Mouse (Mus musculus) hematopoietic stem cell, adult 5-6 weeks (primary cell): Measurements from ENCODE around the gene Psenen. TPM values are rescaled to one million over a fixed set of nuclear protein-coding genes. Genes with fewer than 3 reads are reported as not detected.

Experiments used
- ATAC-seq, 2 experiments: fragments of 125-278 bp in 1 of 2; replicated peaks in 1 of 2; 2 replicates each; pipeline ENCODE4 v1.8.0; 2016 to 2017; ENCODE audit warnings: inconsistent platforms in 2 of 2, mild to moderate bottlenecking in 2 of 2, moderate number of reproducible peaks in 2 of 2, low read depth in 1 of 2, moderate TSS enrichment in 1 of 2; ENCODE audit not compliant: low FRiP score in 2 of 2, poor library complexity in 2 of 2, severe bottlenecking in 2 of 2, insufficient read depth in 1 of 2, low TSS enrichment in 1 of 2
- total RNA-seq: library from RNA; stranded (forward); fragments of 172-1452, 232-1000 nt; gene quantifications from 2 replicates; pipeline ENCODE4 v1.2.3, GENCODE M21; 2017

Gene Psenen
- total RNA-seq, 1 experiment from 2014 or later: 122 TPM

DNA sequence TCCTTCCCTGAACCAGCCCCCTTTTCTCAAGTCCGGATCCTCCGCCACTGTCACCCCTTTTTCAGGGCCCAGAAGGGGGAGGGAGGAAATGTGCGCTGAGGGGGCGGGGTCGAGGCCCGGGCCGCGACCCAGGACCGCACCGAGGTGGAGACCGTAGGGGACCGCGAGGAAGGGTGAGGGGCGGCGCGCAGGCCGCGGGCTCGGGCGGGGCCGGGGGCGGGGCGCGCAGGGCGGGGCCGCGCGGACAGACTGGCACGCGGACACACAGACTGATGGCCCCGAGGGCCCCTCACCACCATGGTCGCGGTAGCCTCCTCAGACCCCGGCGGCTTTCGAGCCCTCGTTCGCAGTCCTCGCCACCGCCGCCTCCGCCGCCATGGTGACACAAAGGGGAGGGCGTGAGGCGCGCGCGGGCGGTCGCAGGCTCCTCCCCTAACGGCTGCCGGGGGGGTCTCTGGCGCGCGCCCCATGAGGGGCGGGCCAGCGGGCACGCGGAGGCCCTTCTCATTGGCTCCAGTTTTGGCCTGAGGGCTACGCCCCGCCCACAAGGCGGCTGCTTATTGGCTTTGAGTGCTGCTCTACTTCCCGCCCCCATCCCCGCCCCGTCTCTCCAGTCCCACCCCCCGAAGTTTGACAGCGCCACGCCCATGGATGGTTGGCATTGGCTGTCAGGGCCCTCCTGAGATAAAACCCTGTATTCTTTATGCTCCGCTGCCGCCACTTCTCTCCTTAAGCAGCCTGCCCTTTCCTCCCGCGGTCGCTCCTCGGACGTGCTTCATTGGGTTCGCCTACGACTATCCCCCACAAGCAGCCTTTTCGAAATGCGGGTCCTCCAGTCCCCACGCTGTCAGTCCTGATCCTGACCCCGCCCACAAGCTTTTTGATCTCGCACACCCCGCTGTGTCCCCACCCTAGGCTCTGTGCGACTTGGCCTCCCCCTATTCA is 28.5 kb downstream of the Psenen start, which contains the start of gene Arhgap33:
Gene Arhgap33 (minus strand): TSS at position 428 of the 945 bp plus-strand sequence.
- peak; percentile 86 to 88 for ATAC-seq

DNA sequence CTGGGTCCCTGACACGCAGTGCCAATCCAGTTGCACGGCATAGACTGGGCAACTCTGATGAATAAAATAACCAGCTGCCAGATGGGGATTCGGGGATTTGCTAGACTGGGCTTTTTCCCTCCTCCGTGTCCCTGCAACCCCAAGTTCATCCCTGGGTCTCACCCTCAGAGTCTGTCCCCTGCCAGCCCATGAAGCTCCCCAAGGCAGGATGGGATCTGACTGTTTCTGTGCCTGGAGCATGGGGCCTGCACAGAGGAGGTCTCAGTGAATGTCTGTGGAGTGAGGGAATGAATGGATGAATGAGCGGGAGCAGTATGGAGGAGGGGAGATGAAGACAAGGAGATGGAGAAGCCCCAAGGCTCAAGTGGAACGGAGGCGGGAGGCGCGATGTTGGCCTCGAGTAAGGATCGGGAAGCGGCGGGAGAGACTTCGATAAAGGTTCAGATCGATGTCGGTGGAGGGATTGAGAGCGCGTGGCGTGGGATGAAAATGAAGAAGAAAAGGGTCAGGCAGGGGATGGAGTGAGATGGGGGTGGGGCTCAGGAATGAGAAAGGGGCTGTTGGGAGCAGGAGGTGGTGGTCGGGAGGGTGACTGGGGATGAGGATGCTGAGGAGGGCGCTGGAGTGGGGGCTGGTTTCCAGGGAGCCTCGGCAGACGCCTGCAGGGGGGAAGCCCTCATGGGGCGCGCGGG is 29.3 kb downstream of the Psenen start:
- 0 out of 4 replicates have a peak, but pooled peaks of 1 of the 2 experiments have one; percentile 1 for ATAC-seq

DNA sequence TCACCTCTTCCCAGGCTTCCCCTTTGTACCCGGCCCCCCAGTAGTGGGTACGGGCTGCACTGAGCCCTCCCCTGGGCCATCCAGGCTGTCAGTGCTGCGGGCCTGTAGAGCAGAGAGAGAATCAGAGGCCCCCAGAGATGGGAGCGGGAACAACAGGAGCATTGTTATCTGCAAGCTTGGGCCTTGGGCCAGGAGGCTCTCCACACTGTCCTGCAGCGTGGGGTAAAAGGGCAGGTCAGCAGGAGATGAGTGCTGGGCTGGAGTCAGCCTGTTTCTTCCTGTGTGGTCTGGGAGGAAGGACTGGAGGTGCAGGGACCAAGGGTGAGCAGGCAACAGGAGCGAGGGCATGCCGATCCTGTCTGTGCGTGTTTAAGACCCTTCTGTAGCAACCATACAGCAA is 30.5 kb downstream of the Psenen start:
- ATAC-seq: no peak

DNA sequence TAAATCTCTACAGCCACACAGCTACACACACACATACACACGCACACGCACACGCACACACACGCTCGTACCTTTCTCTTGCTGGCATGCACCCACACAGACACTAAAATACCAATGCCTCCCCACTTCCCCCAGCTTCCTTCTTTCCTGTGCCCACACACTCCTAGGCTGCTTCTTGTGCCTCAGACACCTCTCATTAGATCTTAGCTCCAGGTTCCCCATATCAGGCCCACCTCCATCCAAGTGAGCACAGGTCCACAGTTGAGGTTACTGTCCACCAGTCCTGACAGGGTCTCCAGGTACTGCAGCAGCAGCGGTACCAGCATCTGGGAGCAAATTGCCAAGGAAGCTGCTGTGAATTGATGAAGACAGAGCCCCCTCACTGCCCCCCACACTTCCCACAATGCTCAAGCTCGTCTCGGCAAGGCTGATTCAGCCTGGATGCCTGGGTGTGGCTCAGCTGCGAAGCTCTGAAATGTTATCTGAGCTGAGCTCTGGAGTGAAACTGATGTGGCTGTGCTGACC is 32.1 kb downstream of the Psenen start:
- ATAC-seq: no peak

GRCm38 (mm10) chr7:30526981-30527380 is 36.4 kb downstream of the Psenen start:
- ATAC-seq: no peak

DNA sequence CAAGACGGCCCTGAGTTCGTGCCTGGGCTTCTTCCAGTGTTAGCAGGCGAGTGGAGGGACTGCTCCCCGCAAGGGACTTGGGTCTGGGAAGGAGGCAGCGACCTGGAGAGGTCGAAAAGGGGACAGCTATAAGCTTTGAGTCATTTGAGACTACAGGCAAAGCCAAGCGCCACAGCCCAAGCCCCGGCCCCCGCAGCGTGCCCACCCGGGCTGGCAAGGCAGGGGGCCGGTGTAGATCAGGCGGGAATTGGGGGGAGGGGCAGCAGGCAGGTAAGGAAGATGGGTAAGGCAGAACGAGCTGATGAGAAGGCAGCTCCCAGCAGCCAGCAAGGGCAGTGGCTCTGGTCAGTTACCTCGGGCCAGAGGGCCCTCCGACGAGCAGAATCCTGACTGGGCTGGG is 37.0 kb downstream of the Psenen start:
- no peak for ATAC-seq

- ATAC-seq: no peak
Measured at GRCm38 (mm10) chr7:30525954-30526353, 37.5 kb downstream of the Psenen start.

DNA sequence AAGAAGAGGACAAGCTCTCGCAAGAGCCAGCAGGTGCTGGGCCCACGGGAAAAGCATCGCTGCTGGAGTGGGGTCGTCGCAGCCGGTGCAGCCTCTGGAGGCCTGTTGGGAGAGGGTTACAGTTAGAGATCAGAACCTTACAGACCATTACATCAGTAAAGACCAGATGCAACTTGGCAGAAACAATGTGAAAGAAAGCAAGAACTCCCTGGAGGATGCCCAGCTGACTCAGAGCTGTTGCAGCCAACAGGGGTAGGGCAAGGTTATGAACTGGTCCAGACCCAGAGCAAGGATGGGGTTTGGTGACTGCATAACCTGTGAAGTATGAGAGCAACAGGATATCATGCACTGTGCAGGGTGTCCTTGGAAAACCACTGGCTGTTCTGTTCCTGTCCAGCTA is 38.9 kb downstream of the Psenen start:
- no peak for ATAC-seq

GRCm38 (mm10) chr7:30522871-30523270 is 40.6 kb downstream of the Psenen start:
- no peak for ATAC-seq

DNA sequence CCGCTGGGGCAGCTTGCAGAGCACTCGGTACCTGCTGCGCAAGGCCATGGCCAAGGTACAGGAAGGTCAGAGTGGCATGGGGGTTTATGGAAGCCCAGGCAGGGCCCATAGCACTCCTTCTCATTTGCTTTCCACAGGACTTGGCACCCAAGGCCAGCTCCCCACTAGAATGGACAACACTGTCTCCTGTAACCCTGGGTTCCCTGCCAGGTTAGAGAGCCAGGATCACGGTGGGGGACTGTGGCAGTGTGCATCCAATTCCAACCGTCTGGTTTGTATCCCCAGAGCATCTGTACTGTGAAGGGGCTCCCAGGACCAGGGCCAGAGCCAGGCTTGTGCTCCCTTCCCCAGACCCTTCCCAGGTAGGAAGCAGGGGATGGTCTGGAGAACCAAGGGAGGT is 42.6 kb downstream of the Psenen start:
- ATAC-seq: no peak

DNA sequence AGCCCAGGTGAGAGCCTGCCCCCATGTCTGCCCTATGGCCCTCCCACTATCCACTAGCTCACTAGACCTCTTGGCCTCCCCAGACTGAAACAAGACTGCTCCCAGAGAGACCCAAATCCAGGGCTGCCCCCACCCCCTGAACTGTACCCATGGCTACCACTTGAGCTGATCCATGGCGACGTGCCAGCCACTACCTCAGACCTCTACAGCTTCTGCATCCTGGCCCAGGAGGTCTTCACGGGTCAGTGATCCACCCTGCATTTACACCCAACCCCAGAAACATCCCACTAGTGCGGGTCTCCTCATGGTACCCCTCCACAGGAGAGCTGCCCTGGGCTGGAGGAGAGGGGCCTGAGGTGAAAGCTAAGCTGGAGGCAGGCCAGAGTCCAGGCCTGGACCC is 43.0 kb downstream of the Psenen start:
- ATAC-seq: no peak

DNA sequence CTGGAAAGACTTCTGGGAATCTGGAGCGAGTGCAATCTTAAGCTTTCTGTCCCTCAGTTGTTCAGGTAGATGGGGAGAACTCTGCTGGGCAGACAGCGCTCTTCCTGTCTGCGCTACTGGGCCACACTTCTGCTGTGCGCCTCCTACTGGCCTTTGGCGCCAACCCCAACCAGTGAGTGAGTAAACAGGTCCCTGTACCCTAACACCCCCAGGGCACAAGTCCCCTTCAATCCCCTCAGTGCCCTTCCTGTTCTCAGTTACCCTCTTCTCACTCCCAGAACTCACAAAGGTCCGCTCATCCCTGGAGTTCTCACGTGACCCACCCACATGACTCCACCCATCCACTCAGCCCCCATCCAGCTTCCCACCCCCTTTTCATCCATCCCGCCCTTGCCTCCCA is 45.1 kb downstream of the Psenen start:
- no peak for ATAC-seq

DNA sequence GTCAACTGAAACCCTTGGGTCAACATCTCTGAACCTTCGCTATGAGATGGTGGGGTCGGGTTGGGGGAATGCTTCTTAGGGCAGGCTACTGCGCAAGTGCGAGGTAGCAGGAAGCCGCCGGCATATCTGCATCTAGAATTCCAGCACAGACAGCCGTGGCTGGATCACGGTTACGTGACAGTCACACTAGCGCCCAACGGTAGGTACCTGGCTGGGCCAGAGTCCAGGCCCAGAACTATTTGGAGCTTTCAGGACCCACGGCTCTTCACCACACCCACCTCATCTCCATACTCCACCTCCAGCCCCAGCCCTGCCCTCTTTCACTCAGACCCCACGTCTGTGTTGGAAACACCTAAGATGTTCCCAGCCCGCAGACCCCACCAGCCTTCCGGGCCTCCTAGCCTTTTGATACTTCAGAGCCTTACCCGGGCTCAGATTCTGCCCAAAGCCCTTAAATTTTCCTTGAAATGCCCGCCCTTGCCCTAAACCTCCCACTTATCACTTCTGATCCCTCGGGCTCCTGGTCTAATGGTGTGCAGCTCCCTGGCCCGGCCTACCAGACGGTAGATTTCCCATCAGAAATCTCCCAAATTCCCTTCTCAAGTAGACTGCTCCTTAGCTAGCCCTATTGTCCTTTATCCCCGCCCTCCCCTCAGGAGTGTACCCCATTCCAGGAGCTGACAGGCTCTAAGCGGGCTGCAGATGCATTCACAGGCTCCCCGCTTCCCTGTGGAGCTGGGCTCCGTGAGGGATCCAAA is 48.2 kb downstream of the Psenen start:
- no peak for ATAC-seq

Other genes starting within 250 kb of the Psenen start
- 2.2 and 2.8 TPM in 2 replicates for gene Syne4, start 248.8 kb downstream of the Psenen start, total RNA-seq
- 0.44 and 3.9 TPM in 2 replicates for gene E130208F15Rik, start 241.9 kb downstream of the Psenen start, total RNA-seq
- gene Sdhaf1, start 239.7 kb downstream of the Psenen start, total RNA-seq: 8.3 and 11.9 TPM in 2 replicates
- not detected in 2 replicates for gene Lrfn3, start 200.9 kb downstream of the Psenen start, total RNA-seq
- 50.4 and 134 TPM in 2 replicates for gene Tyrobp, start 149.9 kb downstream of the Psenen start, total RNA-seq
- gene Hcst, start 143.8 kb downstream of the Psenen start, total RNA-seq: 11.6 and 14.3 TPM in 2 replicates
- 40.3 and 45.4 TPM in 2 replicates for gene Nfkbid, start 141.9 kb downstream of the Psenen start, total RNA-seq
- not detected in 2 replicates for gene Aplp1, start 118.1 kb downstream of the Psenen start, total RNA-seq
- not detected in 2 replicates for gene Kirrel2, start 105.9 kb downstream of the Psenen start, total RNA-seq
- gene Nphs1, start 105.3 kb downstream of the Psenen start, total RNA-seq: 0.55 and 1.4 TPM in 2 replicates
- not detected in 2 replicates for gene Prodh2, start 70.0 kb downstream of the Psenen start, total RNA-seq
- gene Arhgap33, start 28.6 kb downstream of the Psenen start, total RNA-seq: 10.3 and 15.1 TPM in 2 replicates
- 1.6 and 2.7 TPM in 2 replicates for gene Hspb6, start 11.4 kb downstream of the Psenen start, total RNA-seq
- 14.4 and 17.1 TPM in 2 replicates for gene Proser3, start 11.3 kb downstream of the Psenen start, total RNA-seq
- gene Lin37, start 3.8 kb downstream of the Psenen start, total RNA-seq: 19.6 and 39.0 TPM in 2 replicates
- gene U2af1l4, start 326 bp downstream of the Psenen start, total RNA-seq: 79.4 and 148 TPM in 2 replicates
- gene Gm49396, start 283 bp downstream of the Psenen start, total RNA-seq: 5.0 and 9.4 TPM in 2 replicates
- gene Igflr1, start 1.8 kb upstream of the Psenen start, total RNA-seq: 0.63 TPM in 1 of 2 replicates, not detected in the other
- 18.7 and 26.5 TPM in 2 replicates for gene Kmt2b, start 25.1 kb upstream of the Psenen start, total RNA-seq
- not detected in 2 replicates for gene Zbtb32, start 35.3 kb upstream of the Psenen start, total RNA-seq
- not detected in 2 replicates for gene Upk1a, start 49.2 kb upstream of the Psenen start, total RNA-seq
- 272 and 375 TPM in 2 replicates for gene Cox6b1, start 62.5 kb upstream of the Psenen start, total RNA-seq
- gene Etv2, start 72.2 kb upstream of the Psenen start, total RNA-seq: not detected in 2 replicates
- gene Rbm42, start 86.7 kb upstream of the Psenen start, total RNA-seq: 17.5 and 44.4 TPM in 2 replicates
- gene Haus5, start 101.4 kb upstream of the Psenen start, total RNA-seq: 16.2 and 20.0 TPM in 2 replicates
- not detected in 2 replicates for gene Pmis2, start 108.0 kb upstream of the Psenen start, total RNA-seq
- not detected in 2 replicates for gene 2200002J24Rik, start 135.3 kb upstream of the Psenen start, total RNA-seq
- gene Atp4a, start 148.6 kb upstream of the Psenen start, total RNA-seq: 0.25 TPM in 1 of 2 replicates, not detected in the other
- gene Tmem147, start 165.9 kb upstream of the Psenen start, total RNA-seq: 34.0 and 38.9 TPM in 2 replicates
- not detected in 2 replicates for gene Gapdhs, start 180.1 kb upstream of the Psenen start, total RNA-seq
- 0.25 and 2.8 TPM in 2 replicates for gene Sbsn, start 187.8 kb upstream of the Psenen start, total RNA-seq
- 5.8 TPM in 1 of 2 replicates, not detected in the other for gene Dmkn, start 200.1 kb upstream of the Psenen start, total RNA-seq
- not detected in 2 replicates for gene Krtdap, start 224.3 kb upstream of the Psenen start, total RNA-seq